Mouse (Mus musculus): ENCODE measurements around the gene Ltbp3.
"Not testable (repeated sequence)": the region's sequence is repeated elsewhere in the genome, so short reads cannot be mapped to it uniquely, and the experiment has no call there.

The Ltbp3 gene

DNA sequence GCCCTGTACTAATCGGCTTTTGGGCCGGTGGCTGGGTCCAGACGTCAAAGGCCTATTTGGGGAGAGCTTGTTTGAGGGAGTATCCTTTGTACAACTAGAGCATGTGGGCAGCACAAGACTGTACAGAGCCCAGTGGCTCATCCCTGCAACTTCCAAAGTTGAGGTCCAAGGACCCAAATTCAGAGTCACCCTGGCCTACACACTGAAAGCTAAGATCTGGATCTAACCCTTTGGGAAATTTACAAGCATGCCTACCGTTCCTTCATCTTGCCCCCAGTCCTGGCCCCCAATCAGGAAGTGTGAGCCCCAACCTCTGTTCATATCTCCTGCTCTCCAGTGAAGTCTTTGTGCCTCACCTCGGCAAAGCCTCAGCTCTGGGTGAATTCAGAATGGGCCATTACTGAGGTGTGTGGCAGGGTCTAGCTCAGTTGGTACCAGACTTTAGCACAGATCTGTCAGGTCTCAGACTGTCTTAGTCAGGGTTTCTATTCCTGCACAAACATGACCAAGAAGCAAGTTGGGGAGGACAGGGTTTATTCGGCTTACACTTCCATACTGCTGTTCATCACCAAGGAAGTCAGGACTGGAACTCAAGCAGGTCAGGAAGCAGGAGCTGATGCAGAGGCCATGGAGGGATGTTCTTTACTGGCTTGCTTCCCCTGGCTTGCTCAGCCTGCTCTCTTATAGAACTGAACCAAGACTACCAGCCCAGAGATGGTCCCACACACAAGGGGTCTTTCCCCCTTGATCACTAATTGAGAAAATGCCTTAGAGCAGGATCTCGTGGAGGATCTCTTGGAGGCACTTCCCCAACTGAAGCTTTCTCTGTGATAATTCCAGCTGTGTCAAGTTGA, 53.4 kb downstream of the Ltbp3 start:
- DNase-seq (ENCODE audit: low spot score) = not testable (repeated sequence)

DNA sequence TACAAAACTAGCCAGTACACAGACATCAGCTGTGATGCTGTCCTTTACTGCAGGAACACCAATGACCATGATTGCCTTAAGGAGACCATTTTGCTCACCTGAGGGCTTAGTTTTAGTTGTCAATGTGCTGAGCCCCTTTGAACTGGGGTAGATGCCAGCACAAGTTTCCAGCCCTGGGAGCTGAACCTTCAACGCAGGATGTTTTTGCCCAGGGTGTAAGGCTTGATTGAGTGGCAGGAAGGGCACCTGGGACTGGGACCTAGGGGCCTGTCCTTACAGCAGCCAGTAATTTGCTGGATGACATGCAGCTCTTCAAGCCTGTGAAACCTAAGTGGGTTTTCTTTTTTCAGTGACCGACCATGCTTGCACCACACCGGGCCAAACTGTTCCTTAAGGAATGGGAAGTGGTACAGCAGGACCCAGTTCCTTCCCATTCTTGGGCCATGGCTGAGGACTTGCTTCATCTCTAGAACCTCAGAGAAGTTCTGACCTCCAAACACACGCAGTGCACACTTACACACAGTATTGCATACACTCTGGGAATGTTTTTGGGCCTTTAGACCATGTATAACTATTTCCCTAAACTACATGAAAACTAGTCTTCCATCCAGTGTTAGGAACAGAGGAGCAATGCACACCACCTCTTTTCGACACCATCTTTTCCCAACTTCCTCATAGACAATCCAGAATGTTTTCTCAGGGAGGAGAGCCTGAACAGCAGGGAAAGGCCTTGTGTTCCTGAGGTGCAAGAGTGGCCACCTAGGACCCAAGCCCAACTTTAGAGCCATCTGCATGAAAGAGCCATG, 54.3 kb downstream of the Ltbp3 start:
- DNase-seq (ENCODE audit: low spot score) = no peak

GRCm38 (mm10) chr19:5795668-5796572, 55.2 kb downstream of the Ltbp3 start:
- no peak for DNase-seq (ENCODE audit: low spot score)

- DNase-seq (ENCODE audit: low spot score) = no peak
Observed at GRCm38 (mm10) chr19:5796573-5797111, 55.9 kb downstream of the Ltbp3 start.

DNA sequence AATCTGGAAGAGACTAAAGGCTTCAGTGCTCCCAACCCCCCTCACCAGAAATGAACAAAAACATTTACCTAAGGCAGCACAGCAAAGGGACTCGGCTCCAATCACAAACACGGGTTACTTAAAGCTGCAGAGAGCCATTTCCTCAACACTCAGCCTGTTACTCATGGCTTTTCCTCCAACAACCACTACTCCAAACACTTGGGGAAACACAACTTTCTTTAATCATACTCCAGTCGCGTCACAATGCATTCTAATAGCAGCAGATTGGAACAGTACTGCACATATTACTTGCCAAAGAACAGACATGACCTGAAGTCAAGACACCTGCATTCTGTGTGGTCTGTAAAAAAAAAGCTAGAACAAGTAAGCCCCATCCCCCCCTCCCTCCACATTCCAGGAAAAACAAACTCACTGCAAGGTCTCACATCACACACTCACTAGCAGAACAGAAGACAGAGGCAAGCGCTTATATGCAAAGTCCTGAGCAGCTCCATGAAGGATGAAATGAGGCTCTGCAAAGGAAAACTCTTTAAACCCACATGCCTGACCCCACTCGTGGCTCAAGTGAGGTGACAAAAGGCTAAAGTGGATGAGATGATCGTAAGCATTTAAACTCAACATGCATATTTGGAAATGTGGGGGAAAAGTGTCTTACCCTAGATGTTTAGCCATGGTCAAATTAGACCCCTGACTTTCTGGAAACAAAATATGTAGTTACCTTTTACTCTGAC, 56.8 kb downstream of the Ltbp3 start:
- no peak for DNase-seq (ENCODE audit: low spot score)

- DNase-seq (ENCODE audit: low spot score) = no peak
Observed at GRCm38 (mm10) chr19:5798700-5799479, 58.2 kb downstream of the Ltbp3 start.

GRCm38 (mm10) chr19:5799566-5800349, 59.1 kb downstream of the Ltbp3 start:
- no peak for DNase-seq (ENCODE audit: low spot score)

GRCm38 (mm10) chr19:5800350-5800631, 59.6 kb downstream of the Ltbp3 start:
- DNase-seq (ENCODE audit: low spot score) = no peak

DNA sequence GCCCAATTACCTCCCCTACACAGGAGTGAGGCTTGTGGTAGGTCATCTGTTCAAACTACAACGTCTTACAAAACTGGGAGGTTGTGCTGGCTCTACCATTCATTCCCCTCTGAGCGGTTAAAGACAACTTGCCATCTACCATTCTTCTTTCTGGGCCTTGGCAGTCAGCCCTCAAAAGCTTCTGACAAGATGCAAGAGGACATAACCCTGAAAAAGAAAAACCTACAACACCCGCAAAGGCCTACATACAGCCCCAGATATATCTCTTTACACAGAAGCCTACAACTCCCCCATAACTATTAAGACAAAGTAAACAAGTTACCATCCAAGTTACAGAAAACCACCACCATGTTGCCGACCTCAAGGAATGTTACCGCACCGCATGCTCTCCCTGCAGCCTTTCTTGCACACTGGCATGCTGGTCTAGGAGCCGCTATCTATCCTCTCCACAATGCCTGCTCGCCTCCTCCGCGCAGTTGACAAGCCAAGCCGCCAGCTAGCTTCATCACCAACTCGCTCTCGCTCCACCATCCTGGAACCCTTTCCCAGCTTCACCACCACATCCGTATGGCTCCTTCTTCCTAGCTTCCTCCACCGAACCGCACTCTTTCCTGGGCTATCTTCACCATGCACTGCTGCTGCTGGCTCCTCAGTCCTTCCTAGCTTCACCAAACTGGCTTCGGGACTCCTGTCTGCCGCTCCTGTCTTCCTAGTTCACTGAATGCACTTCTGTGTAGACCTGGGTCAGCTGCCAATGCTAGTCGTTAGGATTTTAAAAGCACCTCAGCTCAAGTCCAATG, 60.1 kb downstream of the Ltbp3 start:
- no peak for DNase-seq (ENCODE audit: low spot score)

DNA sequence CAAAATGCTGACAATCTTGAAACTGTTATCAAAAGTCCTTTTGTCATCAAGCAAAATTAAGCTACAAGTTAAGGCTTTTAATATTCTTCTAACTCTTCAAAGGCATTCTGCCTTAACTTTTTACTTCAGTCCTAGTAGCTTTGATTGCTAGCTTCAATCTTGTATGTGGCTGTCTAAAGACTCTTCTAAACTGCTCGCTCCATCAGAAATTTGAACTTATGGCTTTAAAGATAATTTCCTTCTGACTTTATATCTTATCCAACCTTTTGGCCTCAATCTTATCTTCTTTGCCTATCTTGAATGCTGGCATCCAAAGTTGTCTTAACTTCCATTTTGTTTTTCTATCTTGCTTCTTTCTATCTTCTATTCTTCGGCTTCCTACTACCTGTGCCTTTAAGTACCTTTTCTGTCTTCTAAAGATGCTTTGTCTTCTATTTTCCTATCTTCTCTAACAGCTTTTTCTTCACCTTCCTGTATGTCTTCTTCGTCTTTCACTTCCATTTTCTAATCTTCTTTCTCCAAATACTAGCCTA, 60.8 kb downstream of the Ltbp3 start:
- no peak for DNase-seq (ENCODE audit: low spot score)

DNA sequence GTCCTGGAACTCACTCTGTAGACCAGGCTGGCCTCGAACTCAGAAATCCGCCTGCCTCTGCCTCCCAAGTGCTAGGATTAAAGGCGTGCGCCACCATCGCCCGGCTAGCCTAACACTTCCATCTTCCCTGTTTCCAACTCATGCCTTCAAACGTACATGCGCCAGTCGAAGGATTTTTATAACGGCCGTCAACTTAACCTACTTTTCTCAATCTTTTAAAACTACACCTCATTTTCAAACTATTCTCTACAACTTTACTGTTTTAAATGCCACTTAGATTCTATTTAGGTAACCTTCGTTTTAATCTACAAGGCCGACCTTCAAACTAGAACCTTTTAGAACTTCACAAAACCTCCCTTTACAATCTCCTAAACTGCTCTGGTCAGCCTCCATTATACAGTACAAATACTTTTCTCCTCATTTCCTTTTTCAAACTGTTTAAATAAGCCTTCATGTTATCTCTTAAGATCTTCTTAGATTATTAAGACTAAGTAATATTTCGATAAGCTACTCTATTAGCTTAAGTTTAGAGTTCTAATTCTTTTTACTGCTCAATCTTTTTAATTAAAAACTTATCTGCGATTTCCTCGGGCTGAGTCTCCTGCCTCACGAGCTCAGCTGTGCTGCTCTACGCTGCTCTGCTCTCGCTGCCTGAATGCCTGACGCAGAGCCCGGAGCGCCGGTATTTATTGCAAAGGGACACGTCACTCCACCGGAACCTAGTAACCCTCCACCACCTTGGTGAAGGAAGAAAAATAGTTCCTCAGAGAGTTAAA, 61.5 kb downstream of the Ltbp3 start:
- DNase-seq (ENCODE audit: low spot score) = peak; percentile 98

GRCm38 (mm10) chr19:5802787-5803040, 62.0 kb downstream of the Ltbp3 start:
- no peak for DNase-seq (ENCODE audit: low spot score)

DNA sequence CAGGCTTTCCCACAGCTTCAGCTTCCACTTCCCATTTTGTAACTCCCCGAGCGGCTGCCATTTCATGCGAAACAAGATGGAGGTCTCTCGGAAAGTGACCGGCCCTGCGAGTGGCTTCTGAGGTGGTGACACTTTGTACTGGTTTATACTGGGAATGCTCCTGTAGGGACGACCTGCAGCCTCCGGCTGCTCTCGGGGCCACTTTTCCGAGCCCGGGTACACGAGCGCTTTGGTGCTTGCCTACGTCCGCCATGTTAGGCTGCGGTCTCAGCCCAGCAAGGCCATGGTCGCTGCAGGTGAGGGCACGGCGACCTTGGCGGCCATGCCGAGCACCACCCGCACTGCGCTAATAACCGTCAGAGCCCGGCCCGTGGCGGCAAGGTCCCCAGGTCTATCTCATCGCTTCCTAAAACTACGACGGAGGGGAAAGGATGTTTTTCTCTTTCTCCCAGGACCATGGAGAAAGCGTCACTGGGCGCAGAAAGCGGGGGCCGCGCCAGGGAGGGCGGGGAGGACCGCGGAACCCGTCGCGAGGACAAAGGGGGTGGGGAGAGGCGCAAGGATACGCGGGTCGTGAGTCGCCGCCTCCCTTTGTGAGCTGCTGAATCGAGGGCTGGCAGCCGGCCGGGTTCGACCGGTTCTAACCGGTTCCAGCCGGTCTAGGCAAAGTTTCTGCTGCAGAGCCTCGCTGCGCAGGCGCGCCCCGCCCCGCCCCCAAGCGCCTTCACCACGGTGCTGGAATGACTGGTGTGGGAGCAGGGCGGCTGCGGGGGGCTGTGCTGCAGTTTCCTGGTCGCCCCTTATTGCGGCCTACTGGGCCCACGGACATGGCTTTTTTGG, 62.6 kb downstream of the Ltbp3 start:
- DNase-seq (ENCODE audit: low spot score) = peak; percentile 99

DNA sequence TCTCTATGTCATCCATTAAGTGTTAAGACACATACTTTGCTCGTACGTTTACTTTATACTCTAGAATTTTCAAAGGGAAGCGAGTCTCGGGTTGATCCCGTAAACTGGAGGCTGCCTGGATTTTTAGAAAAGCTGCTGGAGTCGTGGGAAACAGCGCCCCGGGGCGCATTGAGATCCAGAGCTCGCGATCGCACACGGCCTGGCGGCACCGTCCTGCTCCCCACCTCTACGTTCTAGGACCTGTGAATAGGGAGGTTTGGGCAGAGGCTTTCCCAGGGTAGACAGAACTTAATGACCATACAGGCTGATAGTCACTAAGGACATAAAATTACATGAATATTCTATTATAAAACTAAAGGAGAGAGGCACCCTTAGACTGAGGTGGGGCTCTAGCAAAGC, 63.2 kb downstream of the Ltbp3 start:
- no peak for DNase-seq (ENCODE audit: low spot score)

DNA sequence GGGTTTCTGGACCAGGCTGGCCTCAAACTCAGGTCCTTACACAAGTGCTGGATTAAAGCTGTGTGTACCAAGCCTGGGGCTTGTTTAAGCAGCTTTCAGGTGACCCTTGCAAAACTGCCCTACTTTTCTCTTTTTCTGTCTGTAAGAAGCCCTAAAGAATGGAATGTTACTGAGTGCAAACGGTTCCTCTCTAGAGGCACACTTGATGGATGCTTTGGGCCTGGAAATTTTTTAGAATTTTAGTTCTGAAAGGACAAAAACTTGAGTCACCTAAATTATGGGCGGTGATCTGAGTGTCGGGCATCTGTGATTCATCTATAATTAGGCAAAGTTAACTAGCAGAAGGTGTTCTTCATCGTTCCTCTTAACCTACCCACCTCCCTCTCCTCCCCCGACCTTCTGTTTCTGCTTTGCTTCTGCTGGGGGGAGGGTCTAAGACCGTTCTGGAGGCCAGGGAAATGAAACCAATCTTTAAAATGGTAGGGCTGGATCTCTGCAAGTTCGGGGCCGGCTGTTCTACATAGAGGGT, 63.7 kb downstream of the Ltbp3 start:
- no peak for DNase-seq (ENCODE audit: low spot score)

DNA sequence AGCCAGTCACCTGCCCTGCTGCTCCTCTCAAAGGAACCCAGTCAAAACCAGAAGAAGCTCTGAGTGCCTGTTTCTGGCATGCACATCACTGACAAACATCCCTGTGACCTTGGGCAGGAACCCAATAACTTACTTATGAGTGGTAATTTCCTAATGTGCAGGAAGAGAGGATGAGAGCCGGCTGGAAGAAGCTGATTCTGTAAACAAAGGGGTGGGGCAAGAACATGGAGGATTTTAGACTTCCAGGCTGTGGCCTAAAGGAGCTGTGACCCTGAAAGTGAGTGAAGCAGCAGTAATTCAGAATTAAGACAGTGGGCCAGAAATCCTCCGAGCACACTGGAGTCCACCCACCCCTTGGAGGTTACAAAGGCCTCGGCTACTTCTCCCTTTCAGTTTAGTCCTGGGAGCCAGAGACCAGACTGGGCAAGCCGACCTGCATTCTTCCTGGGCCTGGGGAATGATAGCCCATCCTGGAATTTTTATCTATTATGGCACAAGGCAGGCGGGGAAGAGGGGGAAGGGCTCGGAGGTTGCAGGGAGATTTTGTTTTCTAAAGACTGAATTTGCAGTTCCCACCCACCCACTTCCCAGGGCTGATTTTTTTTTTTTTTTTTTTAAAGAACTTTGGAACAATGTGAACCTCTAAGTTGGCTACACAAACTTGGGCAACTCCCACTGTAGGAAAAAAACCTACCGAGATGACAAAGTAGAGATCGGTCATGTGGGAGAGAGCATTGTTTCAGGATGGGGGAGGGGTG, 65.5 kb downstream of the Ltbp3 start:
- DNase-seq (ENCODE audit: low spot score) = no peak
